Mouse (Mus musculus) left cerebral cortex, adult 2 months (tissue): ENCODE measurements around the gene Zfp709. TPM values are rescaled to one million over a fixed set of nuclear protein-coding genes. Genes with fewer than 3 reads are reported as not detected.

Experiments used
- DNase-seq, 2 experiments: peaks; one replicate each; pipeline ENCODE4 v3.0.0; 2021 to 2022; ENCODE audit warnings: low spot score in 2 of 2, mixed read lengths in 1 of 2; ENCODE audit errors: extremely low spot score in 1 of 2
- H3K27ac ChIP-seq: fragments of 200-600 bp; 2 replicates; pipeline ENCODE4 v1.8.1; 2022
- H3K4me3 ChIP-seq: fragments of 200-600 bp; 2 replicates; pipeline ENCODE4 v1.8.1; 2022
- CTCF ChIP-seq: fragments of 200-600 bp; IDR thresholded peaks from 2 replicates; pipeline ENCODE4 v1.8.1; 2022; ENCODE audit warnings: antibody characterized with exemption, mild to moderate bottlenecking, moderate library complexity
- intact Hi-C: fragments of 180-260 bp; cut with DNase I; formaldehyde crosslinking; loops from one replicate; pipeline ENCODE4 v1.15.1; 2025
- total RNA-seq, 2 experiments: library from RNA; stranded (reverse); gene quantifications; 2 replicates each; pipeline ENCODE4 v1.2.3; 2021

The Zfp709 gene
- total RNA-seq, 2 experiments from 2014 or later, result 10.5 to 10.6 TPM

GRCm38 (mm10) chr8:71941776-71942175 is 60.0 kb downstream of the Zfp709 start:
- no peak overlapping the region for H3K4me3 ChIP-seq
- no peak for DNase-seq
- no peak for TF ChIP-seq CTCF
- intact Hi-C loops, result no loop called here
- no peak overlapping the region for H3K27ac ChIP-seq

Other genes with a start within 250 kb of the Zfp709 start
- 100 to 1,000 TPM; 313 to 351 TPM for gene Unc13a, start 210.3 kb upstream of the Zfp709 start, total RNA-seq
- 1 to 10 TPM; 5.5 to 5.8 TPM for gene Jak3, start 205.7 kb upstream of the Zfp709 start, total RNA-seq
- 1 to 10 TPM; 1.2 to 4.7 TPM for gene Insl3, start 192.8 kb upstream of the Zfp709 start, total RNA-seq
- gene B3gnt3, start 180.2 kb upstream of the Zfp709 start, total RNA-seq, result under 1 TPM; 0.68 to 0.79 TPM
- gene Fcho1, start 156.3 kb upstream of the Zfp709 start, total RNA-seq, result 100 to 1,000 TPM; 184 TPM
- 10 to 100 TPM; 11.1 to 12.1 TPM for gene Zfp882, start 26.6 kb downstream of the Zfp709 start, total RNA-seq
- gene Zfp617, start 26.6 kb downstream of the Zfp709 start, total RNA-seq, result 10 to 100 TPM; 25.3 to 28.4 TPM
- 10 to 100 TPM; 15.0 to 15.3 TPM for gene Zfp961, start 69.0 kb downstream of the Zfp709 start, total RNA-seq
- gene Cyp4f18, start 127.6 kb downstream of the Zfp709 start, total RNA-seq, result not detected
- not detected for gene Olfr372, start 159.2 kb downstream of the Zfp709 start, total RNA-seq
- not detected for gene Olfr373, start 201.2 kb downstream of the Zfp709 start, total RNA-seq
- gene Olfr374, start 225.0 kb downstream of the Zfp709 start, total RNA-seq, result not detected